Mouse (Mus musculus): Measurements from ENCODE around the gene Hdac9. TPM values are rescaled to one million over a fixed set of nuclear protein-coding genes. Genes with fewer than 3 reads are reported as not detected.

Gene Hdac9
- total RNA-seq, 2 experiments from 2014 or later = 9.7 to 10.4 TPM

- DNase-seq (ENCODE audit: low spot score) = no peak
Measured at GRCm38 (mm10) chr12:34231621-34232150, 685.2 kb downstream of the Hdac9 start.

- no peak for DNase-seq (ENCODE audit: low spot score)
Measured at GRCm38 (mm10) chr12:34224505-34224904, 692.4 kb downstream of the Hdac9 start.

- DNase-seq (ENCODE audit: low spot score) = no peak
Measured at GRCm38 (mm10) chr12:34221014-34221413, 695.9 kb downstream of the Hdac9 start.

- DNase-seq (ENCODE audit: low spot score) = no peak
Measured at GRCm38 (mm10) chr12:34220051-34220926, 696.6 kb downstream of the Hdac9 start.

- DNase-seq (ENCODE audit: low spot score) = no peak
Measured at GRCm38 (mm10) chr12:34218561-34218960, 698.3 kb downstream of the Hdac9 start.

GRCm38 (mm10) chr12:34215023-34216020 lies 701.6 kb downstream of the Hdac9 start:
- no peak for DNase-seq (ENCODE audit: low spot score)

- DNase-seq (ENCODE audit: low spot score) = no peak
Measured at GRCm38 (mm10) chr12:34212162-34212561, 704.7 kb downstream of the Hdac9 start.

- DNase-seq (ENCODE audit: low spot score) = no peak
Measured at GRCm38 (mm10) chr12:34201471-34201870, 715.4 kb downstream of the Hdac9 start.

GRCm38 (mm10) chr12:34200030-34200446 lies 716.9 kb downstream of the Hdac9 start:
- DNase-seq (ENCODE audit: low spot score) = no peak

- no peak for DNase-seq (ENCODE audit: low spot score)
Measured at GRCm38 (mm10) chr12:34195155-34195828, 721.6 kb downstream of the Hdac9 start.

GRCm38 (mm10) chr12:34194116-34194515 lies 722.8 kb downstream of the Hdac9 start:
- no peak for DNase-seq (ENCODE audit: low spot score)

- no peak for DNase-seq (ENCODE audit: low spot score)
Measured at GRCm38 (mm10) chr12:34191246-34191645, 725.6 kb downstream of the Hdac9 start.

- DNase-seq (ENCODE audit: low spot score) = no peak
Measured at GRCm38 (mm10) chr12:34178931-34179330, 738.0 kb downstream of the Hdac9 start.

GRCm38 (mm10) chr12:34176790-34177189 lies 740.1 kb downstream of the Hdac9 start:
- DNase-seq (ENCODE audit: low spot score) = no peak

GRCm38 (mm10) chr12:34173036-34173435 lies 743.9 kb downstream of the Hdac9 start:
- DNase-seq (ENCODE audit: low spot score) = no peak

GRCm38 (mm10) chr12:34170601-34171000 lies 746.3 kb downstream of the Hdac9 start:
- no peak for DNase-seq (ENCODE audit: low spot score)

- no peak for DNase-seq (ENCODE audit: low spot score)
Measured at GRCm38 (mm10) chr12:34165674-34166073, 751.2 kb downstream of the Hdac9 start.

- DNase-seq (ENCODE audit: low spot score) = no peak
Measured at GRCm38 (mm10) chr12:34156301-34156700, 760.6 kb downstream of the Hdac9 start.

GRCm38 (mm10) chr12:34155740-34156139 lies 761.2 kb downstream of the Hdac9 start:
- peak; percentile 34 for DNase-seq (ENCODE audit: low spot score)

- DNase-seq (ENCODE audit: low spot score) = no peak
Measured at GRCm38 (mm10) chr12:34154757-34155156, 762.1 kb downstream of the Hdac9 start.

GRCm38 (mm10) chr12:34151336-34151735 lies 765.6 kb downstream of the Hdac9 start:
- no peak for DNase-seq (ENCODE audit: low spot score)

All from gastrocnemius, adult 18-20 months (tissue).